Mouse (Mus musculus) gonadal fat pad, adult 2 months (tissue): ENCODE results near the gene Cdh13. TPM values are rescaled to one million over a fixed set of nuclear protein-coding genes. Genes with fewer than 3 reads are reported as not detected.

Source experiments
- DNase-seq: peaks from one replicate; pipeline ENCODE4 v3.0.0-alpha.2; 2012; ENCODE audit warnings: low read depth
- polyA plus RNA-seq: library from polyadenylated mRNA; depleted of rRNA; stranded (reverse); fragments of >200 nt; gene quantifications from 2 replicates; pipeline ENCODE4 v1.2.3, GENCODE M21; 2012

Gene Cdh13
- polyA plus RNA-seq, 1 experiment, result 26.9 TPM

DNA sequence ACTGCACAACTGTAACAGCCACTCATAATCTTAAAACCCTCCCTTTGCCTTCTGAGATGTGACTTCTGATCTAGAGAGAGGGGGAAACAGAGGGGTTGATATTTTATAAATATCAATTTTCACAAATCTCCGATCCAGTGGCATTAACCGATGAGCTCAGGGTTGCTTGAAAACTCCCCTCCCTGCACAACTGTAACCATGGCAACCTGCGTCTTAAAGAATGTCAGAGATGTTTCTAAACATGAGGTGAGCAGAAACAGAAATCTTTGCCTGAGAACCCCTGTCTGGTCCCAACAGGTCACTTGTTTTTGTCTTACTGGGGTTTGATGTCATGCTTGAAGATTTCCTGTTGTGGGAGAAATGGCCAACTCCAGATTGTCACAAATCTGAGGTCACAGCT is 513.6 kb downstream of the Cdh13 start:
- no peak for DNase-seq

DNA sequence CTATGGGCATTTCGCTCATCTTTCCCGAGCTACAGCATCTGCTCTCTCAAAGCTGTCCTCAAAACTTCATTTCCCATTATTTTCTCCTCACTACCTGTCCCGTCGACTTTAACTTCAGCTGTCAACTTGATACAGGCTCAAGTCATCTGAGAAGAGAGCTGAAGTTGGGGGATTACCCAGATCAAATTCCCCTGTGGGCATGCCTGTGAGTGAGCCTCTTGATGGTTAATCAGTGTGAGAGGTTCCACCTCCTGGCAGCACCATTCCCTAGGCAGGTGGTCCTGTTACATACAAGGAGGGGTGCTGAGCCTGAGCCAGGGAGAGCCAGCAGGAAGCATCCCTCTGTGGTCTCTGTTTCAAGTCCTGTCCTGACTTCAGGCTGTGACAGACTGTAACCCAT is 519.6 kb downstream of the Cdh13 start:
- no peak for DNase-seq

GRCm38 (mm10) chr8:118809660-118810059 is 526.1 kb downstream of the Cdh13 start:
- DNase-seq, result no peak

- DNase-seq, result no peak
Measured at GRCm38 (mm10) chr8:118815055-118815454, 531.5 kb downstream of the Cdh13 start.

- DNase-seq, result no peak
Measured at GRCm38 (mm10) chr8:118826761-118827160, 543.2 kb downstream of the Cdh13 start.

DNA sequence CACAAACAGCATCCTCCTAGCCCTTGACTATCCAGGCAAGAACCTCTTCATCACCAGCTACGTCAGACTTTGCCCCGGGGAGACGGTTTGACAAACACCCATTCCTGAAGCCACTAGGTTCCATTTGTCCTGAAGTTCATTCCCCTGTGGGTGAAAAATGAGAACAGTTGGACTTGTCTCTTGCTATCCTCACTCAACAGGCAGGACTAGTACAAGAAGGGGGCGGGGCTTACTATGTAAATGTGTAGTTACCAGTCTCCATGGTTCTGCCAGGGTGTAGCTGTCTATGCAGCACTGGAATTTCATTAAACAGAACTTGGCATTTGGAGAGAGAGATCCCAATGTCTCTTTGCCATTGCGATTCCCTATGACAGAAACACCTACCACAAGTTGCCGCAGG is 544.2 kb downstream of the Cdh13 start:
- no peak for DNase-seq

GRCm38 (mm10) chr8:118830291-118830690 is 546.8 kb downstream of the Cdh13 start:
- DNase-seq, result no peak

DNA sequence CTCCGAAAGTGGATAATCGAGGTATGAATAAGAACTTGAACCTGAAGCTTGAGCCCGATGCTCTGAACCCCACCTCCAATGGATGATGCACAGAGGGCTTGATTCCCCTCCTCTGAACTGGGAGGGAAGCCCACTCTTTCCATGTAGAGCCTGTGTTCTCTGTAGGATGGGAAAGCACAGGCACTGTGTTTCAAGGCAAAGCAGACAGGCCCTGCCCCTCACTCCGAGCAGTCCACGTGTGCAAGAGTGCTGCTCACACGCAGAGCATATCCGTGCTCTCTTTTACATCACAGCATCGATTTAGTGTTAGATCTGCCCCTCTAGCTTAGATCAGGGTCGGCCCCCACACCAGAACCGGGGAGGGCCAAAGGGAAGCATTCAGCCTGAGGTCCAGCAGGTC is 547.5 kb downstream of the Cdh13 start:
- no peak for DNase-seq

GRCm38 (mm10) chr8:118838801-118839200 is 555.3 kb downstream of the Cdh13 start:
- no peak for DNase-seq

GRCm38 (mm10) chr8:118845690-118846089 is 562.2 kb downstream of the Cdh13 start:
- DNase-seq, result no peak

- DNase-seq, result no peak
Measured at GRCm38 (mm10) chr8:118848021-118848420, 564.5 kb downstream of the Cdh13 start.

DNA sequence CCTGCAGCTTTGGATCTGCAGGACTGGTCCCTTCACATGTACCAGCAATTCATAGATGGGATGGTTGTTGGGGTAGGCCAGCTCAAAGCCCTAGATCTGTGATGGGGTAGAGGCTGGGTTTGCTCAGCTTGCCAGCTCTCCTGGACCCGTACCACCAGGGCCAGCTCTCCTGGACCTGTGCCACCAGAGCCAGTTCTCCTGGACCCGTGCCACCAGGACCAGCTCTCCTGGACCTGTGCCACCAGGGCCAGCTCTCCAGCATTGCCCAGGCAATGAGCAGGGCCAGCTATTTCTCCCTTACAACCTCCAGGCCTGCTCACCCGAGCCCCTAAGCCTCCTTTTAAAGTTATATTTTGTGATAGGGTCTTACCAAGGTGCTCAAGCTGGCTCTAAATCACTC is 566.0 kb downstream of the Cdh13 start:
- DNase-seq, result no peak

DNA sequence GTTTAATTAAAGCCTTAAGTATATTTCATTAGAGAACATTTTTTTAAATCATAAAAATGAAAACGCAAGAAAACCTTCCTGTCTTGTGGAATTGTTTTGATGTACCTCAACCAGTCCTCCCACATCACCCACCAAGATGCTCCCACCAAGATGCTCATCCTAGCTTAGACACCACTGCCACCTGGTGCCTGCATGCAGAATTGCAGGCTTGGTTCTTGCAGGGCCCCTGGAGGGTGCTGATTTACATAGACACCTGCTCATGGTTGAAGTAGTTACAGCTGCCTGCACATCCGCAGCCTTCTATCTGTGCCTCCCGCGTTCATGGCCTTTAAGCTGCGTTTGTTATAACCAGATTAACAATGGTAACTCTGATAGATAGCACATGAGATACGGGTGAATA is 566.8 kb downstream of the Cdh13 start:
- DNase-seq, result no peak

DNA sequence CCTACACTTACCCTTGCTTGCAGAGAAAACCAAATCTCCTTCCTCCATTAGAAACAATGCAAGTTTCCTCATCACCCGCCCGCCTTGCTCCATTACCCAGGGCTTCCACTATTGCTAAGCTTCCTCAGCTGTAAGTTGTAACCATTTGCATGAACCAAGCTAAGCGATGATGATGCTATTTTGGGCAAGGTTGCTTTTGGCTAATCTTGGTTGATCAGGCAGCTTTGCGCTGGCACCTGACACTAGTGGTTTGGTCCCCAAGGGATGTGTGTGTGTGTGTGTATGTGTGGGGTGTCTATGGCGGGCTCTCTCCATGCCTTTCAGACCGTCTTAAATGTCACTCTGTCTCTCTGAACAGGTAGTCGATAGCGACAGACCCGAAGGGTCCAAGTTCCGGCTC is 567.8 kb downstream of the Cdh13 start:
- DNase-seq, result no peak

DNA sequence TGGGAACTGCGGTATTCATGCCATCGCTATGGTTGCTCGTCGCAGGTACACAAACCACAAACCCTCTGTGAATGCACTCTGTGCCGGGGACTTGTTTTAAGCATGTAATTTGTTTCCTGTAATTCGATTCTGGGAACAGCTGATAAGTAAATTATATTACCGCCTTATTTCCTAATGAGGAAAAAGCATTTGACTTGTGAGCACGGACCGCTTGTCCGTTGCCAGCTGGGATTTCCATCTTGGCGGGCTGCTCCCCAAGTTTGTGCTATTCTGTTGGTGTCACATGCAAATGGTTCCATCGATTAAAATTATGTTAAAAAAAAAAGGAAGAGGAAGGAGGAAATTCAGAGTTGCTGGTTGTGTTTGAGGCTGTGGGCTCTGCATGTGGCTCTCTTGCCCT is 569.3 kb downstream of the Cdh13 start:
- DNase-seq, result no peak

DNA sequence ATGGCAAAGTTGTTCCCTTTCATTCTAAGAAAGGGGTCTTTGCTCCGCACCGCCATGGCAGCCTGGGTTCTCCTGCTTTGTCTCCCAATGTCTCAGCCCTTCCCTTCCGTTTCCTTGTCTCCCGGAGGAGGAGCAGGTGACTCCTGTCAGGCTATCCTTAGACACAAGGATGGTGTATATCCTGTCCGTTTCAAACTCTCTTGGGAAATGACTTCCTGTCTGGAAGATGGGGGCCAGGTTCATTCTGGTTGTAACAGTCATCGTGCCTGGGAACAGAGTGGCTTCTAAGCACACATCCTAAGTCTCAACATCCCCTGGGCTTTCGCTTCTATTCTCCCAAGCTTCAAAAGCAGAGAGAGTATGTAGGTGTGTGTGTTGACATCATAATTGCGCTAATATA is 571.1 kb downstream of the Cdh13 start:
- no peak for DNase-seq

- DNase-seq, result no peak
Measured at GRCm38 (mm10) chr8:118866332-118866731, 582.8 kb downstream of the Cdh13 start.

- no peak for DNase-seq
Measured at GRCm38 (mm10) chr8:118870711-118871110, 587.2 kb downstream of the Cdh13 start.

DNA sequence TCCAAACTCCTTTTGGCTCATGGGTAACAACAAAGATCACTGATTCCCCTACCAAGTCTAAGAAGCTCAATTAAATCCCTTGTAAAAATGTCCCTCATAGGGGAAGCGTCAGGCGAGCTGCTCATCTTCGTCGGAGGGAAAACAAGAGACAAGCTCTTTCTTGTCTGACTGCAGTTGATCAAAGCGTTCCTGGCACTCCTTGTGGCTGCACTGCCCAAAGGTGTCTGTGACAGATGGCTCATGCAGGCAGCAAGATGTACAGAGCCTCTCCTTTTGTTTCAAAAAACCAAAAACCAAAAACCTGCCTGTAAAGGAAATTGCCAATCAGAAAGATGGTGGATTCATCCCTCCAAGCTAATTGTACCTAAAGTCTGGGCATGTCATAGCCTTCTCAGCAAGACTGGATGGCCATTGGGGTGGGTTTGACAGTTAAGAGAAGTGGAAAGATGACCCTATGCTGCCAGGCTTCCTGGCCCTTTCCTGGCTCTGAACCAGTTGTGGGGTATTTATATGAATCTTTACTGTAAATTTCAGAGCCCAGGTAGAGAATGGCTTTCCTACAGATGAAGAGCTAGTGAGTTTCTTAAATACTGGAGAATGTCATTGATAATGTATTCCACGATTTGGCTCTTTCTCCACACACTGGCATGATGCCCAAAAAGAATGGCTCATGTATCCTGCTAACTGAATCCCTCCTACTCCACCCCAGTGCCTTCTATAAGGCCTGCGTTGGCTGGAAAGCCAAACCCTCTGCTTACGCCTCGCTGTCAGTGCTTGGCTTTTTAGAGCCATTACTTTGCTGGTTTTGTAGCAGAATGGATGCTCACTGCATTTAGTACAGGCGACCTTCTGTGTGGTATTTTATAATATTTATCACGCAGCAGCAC is 596.6 kb downstream of the Cdh13 start:
- no peak for DNase-seq

DNA sequence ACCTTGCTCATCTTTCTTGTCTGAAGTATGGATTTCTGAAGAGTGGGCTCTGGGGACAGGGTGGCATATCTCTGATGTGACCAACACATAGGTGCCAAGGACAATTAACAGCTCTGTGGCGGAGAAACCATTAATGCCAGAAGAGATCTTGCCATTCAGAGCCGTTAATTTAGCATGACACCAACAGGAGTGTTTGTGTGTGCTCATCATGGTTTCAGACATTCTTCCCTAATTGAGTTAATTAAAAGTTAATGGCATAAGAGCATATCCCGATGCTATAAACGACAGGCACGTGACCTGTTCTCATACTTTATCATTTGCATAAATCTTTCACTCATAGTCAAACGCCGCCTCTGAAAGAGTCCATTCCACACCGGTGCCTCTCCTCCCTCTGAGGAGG is 600.8 kb downstream of the Cdh13 start:
- no peak for DNase-seq

DNA sequence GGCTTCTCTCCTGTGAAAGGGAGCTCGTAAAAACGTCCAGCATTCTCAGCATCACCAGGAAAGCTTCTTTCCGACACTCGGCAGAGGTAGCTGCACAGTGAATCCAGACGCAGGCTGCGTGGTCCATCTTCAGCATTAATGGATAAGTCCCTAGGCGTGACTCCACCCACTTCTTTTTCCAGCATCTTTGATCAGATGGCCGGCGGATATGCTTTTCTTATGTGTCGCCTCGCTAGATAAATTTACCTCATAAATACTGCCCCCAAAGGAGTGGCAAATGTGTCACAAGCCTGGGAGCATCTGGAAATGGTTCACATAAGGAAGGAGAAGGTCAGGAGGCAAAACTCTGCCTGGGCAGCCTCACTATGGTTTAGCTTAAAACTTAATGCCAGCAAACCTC is 601.5 kb downstream of the Cdh13 start:
- DNase-seq, result no peak

DNA sequence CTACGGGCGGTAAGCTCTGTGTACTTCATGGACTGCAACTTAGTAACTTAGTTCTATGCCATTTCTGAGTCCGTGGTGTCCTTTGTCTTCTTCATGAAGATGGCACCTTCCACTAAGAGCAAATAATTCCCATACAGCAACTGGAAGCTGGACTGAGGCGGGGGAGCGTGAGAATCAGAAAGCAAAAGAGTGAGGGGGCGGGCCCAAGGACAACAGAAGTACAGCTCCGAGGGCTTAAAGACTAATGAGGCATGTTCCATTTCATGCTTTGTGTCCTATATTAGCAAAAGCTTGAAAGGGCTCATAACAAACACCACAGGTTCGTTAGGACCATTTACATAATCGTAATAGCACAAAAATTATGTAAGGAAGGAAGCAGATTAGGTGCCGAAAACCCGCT is 618.9 kb downstream of the Cdh13 start:
- no peak for DNase-seq

DNA sequence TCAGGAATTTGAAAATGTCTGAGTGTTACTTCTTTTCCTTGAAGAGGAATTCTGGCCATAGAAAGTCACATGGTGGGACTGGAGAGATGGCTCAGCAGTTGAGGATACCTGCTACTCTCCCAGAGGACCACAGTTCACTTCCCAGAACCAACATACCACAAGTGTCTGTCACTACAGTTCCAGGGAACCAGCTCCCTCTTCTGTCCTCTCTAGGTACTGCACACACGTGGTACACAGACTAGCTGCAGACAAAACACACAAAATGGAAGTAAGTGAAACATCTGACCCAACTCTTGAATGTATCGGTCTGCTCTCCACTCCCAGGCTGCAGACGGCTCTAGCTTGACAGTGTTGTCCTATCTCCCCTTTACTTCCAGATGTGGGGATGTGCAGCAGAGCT is 633.0 kb downstream of the Cdh13 start:
- no peak for DNase-seq

DNA sequence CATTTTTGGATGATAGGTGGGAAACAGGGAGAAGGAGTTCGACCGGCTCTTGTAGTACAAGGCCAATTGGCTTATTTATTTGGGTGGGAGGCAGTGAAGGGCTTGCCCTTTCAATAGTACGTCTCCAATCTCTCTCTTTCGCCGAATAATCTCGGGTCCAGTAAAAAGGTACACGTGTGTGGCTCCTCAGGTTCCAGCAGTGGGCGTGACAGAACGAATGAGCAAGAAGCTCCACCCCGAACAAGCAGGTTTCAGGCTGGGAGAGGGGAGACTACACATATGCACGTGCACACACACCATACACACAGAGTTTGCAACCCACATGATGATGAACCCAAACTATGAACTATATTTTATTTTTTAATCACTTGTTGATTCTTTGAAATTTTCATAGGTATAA is 653.9 kb downstream of the Cdh13 start:
- DNase-seq, result no peak
